Mouse (Mus musculus) embryonic facial prominence, embryonic 11.5 days (tissue): ENCODE data around the gene Gm49396. TPM values are rescaled to one million over a fixed set of nuclear protein-coding genes. Genes with fewer than 3 reads are reported as not detected.

Experiments used
- ATAC-seq: fragments of 200-750 bp; cut with Nextera tagmentation; replicated peaks from 2 replicates; pipeline ENCODE4 v1.8.0; 2017; ENCODE audit warnings: low read depth; ENCODE audit not compliant: insufficient number of reproducible peaks, low FRiP score, low TSS enrichment
- DNase-seq: peaks from one replicate; pipeline ENCODE4 v3.0.0-alpha.2; 2015; ENCODE audit warnings: low spot score
- H3K27ac ChIP-seq: fragments of 300-500 bp; sonication (generic); replicated peaks from 2 replicates; pipeline ENCODE4 v1.5.1; 2014; ENCODE audit warnings: mild to moderate bottlenecking, low read depth, low read length, control low read depth
- H3K27me3 ChIP-seq: fragments of 300-500 bp; sonication (generic); 2 replicates; pipeline ENCODE4 v1.6.1; 2014; ENCODE audit warnings: mild to moderate bottlenecking, low read length, moderate library complexity, mixed read lengths; ENCODE audit not compliant: control insufficient read depth, insufficient read depth
- H3K36me3 ChIP-seq: fragments of 300-500 bp; sonication (generic); replicated peaks from 2 replicates; pipeline ENCODE4 v1.6.1; 2014; ENCODE audit warnings: low read depth, mild to moderate bottlenecking, low read length, moderate library complexity, mixed read lengths; ENCODE audit not compliant: control insufficient read depth, insufficient read depth
- H3K4me1 ChIP-seq: fragments of 300-500 bp; sonication (generic); 2 replicates; pipeline ENCODE4 v1.6.1; 2014; ENCODE audit warnings: low read length, mixed read lengths; ENCODE audit not compliant: control insufficient read depth, insufficient read depth
- H3K4me2 ChIP-seq: fragments of 300-500 bp; sonication (generic); 2 replicates; pipeline ENCODE4 v1.6.1; 2014; ENCODE audit warnings: low read depth, mild to moderate bottlenecking, control low read depth, low read length, moderate library complexity
- H3K4me3 ChIP-seq: fragments of 300-500 bp; sonication (generic); 2 replicates; pipeline ENCODE4 v1.5.1; 2014; ENCODE audit warnings: low read depth, low read length, control low read depth
- H3K9ac ChIP-seq: fragments of 300-500 bp; sonication (generic); replicated peaks from 2 replicates; pipeline ENCODE4 v1.6.1; 2014; ENCODE audit warnings: mild to moderate bottlenecking, control low read depth, low read length
- H3K9me3 ChIP-seq: fragments of 300-500 bp; sonication (generic); replicated peaks from 2 replicates; pipeline ENCODE4 v1.6.1; 2016; ENCODE audit warnings: mild to moderate bottlenecking, low read length, inconsistent platforms, mixed read lengths; ENCODE audit not compliant: control insufficient read depth
- WGBS: fragments of 180-500 bp; shearing (Covaris S2); extraction: QIAGEN DNeasy Blood & Tissue Kit; methylation state at CpG from one replicate; pipeline ENCODE4 v1.1.7; 2014; 5-methylcytosine and 5-hydroxymethylcytosine counted together
- polyA plus RNA-seq: library from polyadenylated mRNA; unstranded; fragments of >200 nt; fragmentation: Nextera tagmentation; extraction: Ambion mirVana; gene quantifications from 2 replicates; pipeline ENCODE4 v1.2.1, GENCODE M21; 2014

The Gm49396 gene
- polyA plus RNA-seq, 1 experiment from 2014 or later: 5.9 TPM

DNA sequence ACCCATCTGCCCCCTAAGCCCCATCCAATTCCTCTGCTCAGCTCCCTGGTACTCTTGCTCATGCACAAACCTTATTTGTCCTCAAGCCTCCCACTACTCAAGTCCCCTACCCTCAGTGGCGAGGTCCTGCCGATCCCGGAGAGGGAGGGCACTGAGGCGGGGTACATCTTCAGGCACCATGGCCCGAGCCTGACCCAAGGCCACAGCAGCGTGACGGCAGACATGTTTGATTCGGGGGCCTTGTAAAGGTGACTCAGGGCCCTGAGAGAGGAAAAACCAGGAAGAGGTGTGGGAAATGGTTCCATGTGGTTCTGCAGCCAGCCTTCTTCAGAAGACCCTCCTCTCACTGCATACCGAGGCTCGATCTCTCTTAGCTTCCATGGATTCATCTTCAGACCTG lies 21.2 kb downstream of the Gm49396 start:
- H3K27ac ChIP-seq: no peak overlapping the region
- H3K36me3 ChIP-seq: peaks cover 31% of the 10 kb centered on the region
- H3K4me3 ChIP-seq: no peak overlapping the region
- no peaks in the 10 kb centered on the region for H3K9me3 ChIP-seq
- no peak overlapping the region for H3K9ac ChIP-seq
- no peak overlapping the region for H3K4me2 ChIP-seq
- no peaks in the 10 kb centered on the region; the same call in 1 of the 2 replicates for H3K4me1 ChIP-seq
- ATAC-seq (no peak), DNase-seq (no peak)
- no peaks in the 10 kb centered on the region for H3K27me3 ChIP-seq
- WGBS: 94% methylated on average over 10 of the region's 10 CpGs

DNA sequence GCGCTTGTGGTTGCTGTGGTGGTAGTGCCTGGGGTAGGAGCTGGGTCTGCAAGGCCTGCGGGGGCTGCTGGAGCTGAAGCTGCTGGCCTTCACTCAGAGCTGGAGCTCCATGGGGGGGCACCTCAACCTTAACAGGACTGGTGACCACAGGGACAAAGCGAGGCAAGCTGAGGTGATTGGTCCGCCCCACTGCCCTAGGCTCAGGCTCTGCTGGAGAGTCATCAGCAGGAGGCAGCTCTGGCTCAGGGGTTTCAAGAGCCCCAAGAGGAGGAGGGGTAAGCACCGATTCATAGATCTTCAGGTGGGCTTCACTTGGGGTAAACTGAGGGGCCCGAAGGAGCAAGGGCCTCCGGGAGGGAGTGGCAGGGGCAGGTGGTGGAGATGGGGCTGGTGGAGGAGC lies 22.0 kb downstream of the Gm49396 start:
- Histone ChIP-seq H3K27me3 (no peaks in the 10 kb centered on the region), H3K9me3 (no peaks in the 10 kb centered on the region), H3K9ac (no peak overlapping the region), H3K27ac (no peak overlapping the region), H3K4me3 (no peak overlapping the region), H3K4me1 (no peaks in the 10 kb centered on the region; the same call in none of the 2 replicates), H3K36me3 (peaks cover 24% of the 10 kb centered on the region), H3K4me2 (no peak overlapping the region)
- 96% methylated on average over 7 of the region's 7 CpGs for WGBS
- ATAC-seq: no peak
- DNase-seq: no peak

GRCm38 (mm10) chr7:30586455-30587020 lies 23.4 kb downstream of the Gm49396 start:
- H3K27ac ChIP-seq: no peak overlapping the region
- H3K9ac ChIP-seq: no peak overlapping the region
- H3K4me3 ChIP-seq: no peak overlapping the region
- H3K4me1 ChIP-seq: no peaks in the 10 kb centered on the region; the same call in none of the 2 replicates
- 91% methylated on average over 28 of the region's 28 CpGs for WGBS
- H3K9me3 ChIP-seq: no peaks in the 10 kb centered on the region
- H3K36me3 ChIP-seq: peaks cover 23% of the 10 kb centered on the region
- ATAC-seq: no peak
- no peak overlapping the region; the same call in 1 of the 2 replicates for H3K4me2 ChIP-seq
- DNase-seq: no peak
- H3K27me3 ChIP-seq: no peaks in the 10 kb centered on the region

- ATAC-seq (peak; percentile 14), DNase-seq (peak; percentile 33)
- Histone ChIP-seq H3K4me3 (peak overlapping the region; percentile 97), H3K36me3 (peaks cover 16% of the 10 kb centered on the region), H3K4me1 (no peaks in the 10 kb centered on the region; the same call in none of the 2 replicates), H3K27ac (peak overlapping the region; percentile 84), H3K27me3 (no peaks in the 10 kb centered on the region), H3K9me3 (no peaks in the 10 kb centered on the region), H3K4me2 (peak overlapping the region; percentile 89), H3K9ac (peak overlapping the region; percentile 99)
- under 1% methylated on average over 46 of the region's 67 CpGs for WGBS
Observed at GRCm38 (mm10) chr7:30587842-30588667, 24.9 kb downstream of the Gm49396 start.

GRCm38 (mm10) chr7:30588676-30589434 lies 25.7 kb downstream of the Gm49396 start, which contains the start of gene Kmt2b:
TSS of gene Kmt2b (minus strand) at chr7:30588726.
- peaks cover 14% of the 10 kb centered on the region for H3K36me3 ChIP-seq
- H3K4me3 ChIP-seq: peak within 1 kb of the TSS; percentile 97
- H3K9ac ChIP-seq: peak within 1 kb of the TSS; percentile 99
- WGBS: under 1% methylated on average over 61 of the region's 68 CpGs
- H3K4me1 ChIP-seq: no peaks in the 10 kb centered on the region; the same call in none of the 2 replicates
- H3K4me2 ChIP-seq: peak within 1 kb of the TSS; percentile 89
- DNase-seq (peak; percentile 98), ATAC-seq (peak; percentile 96)
- H3K27me3 ChIP-seq: no peaks in the 10 kb centered on the region
- H3K9me3 ChIP-seq: no peaks in the 10 kb centered on the region
- peak within 1 kb of the TSS; percentile 84 for H3K27ac ChIP-seq

- no peaks in the 10 kb centered on the region for H3K9me3 ChIP-seq
- H3K27ac ChIP-seq: peak overlapping the region; percentile 60; the same call in 1 of the 2 replicates
- no peaks in the 10 kb centered on the region for H3K27me3 ChIP-seq
- H3K36me3 ChIP-seq: peaks cover 6% of the 10 kb centered on the region
- H3K9ac ChIP-seq: peak overlapping the region; percentile 67
- peak overlapping the region; percentile 97 for H3K4me3 ChIP-seq
- H3K4me1 ChIP-seq: no peaks in the 10 kb centered on the region; the same call in none of the 2 replicates
- ATAC-seq: peak; percentile 55; the same call in 1 of the 2 replicates
- WGBS: 27% methylated on average over 40 of the region's 40 CpGs
- DNase-seq: peak; percentile 92
- H3K4me2 ChIP-seq: peak overlapping the region; percentile 89
Observed at GRCm38 (mm10) chr7:30589435-30590301, 26.5 kb downstream of the Gm49396 start.

- Histone ChIP-seq H3K4me1 (no peaks in the 10 kb centered on the region; the same call in none of the 2 replicates), H3K27me3 (no peaks in the 10 kb centered on the region), H3K36me3 (no peaks in the 10 kb centered on the region), H3K9me3 (no peaks in the 10 kb centered on the region), H3K4me2 (no peak overlapping the region), H3K27ac (no peak overlapping the region), H3K9ac (no peak overlapping the region), H3K4me3 (no peak overlapping the region)
- ATAC-seq: no peak
- WGBS: 85% methylated on average over 9 of the region's 9 CpGs
- DNase-seq: no peak
Observed at GRCm38 (mm10) chr7:30590927-30591604, 27.9 kb downstream of the Gm49396 start.
